Mouse (Mus musculus) heart, postnatal 14 days (tissue): ENCODE measurements around the gene Tax1bp3. TPM values are rescaled to one million over a fixed set of nuclear protein-coding genes. Genes with fewer than 3 reads are reported as not detected.

Experiments used
- DNase-seq, 2 experiments: peaks; one replicate each; pipeline ENCODE4 v3.0.0; 2021 to 2022
- intact Hi-C: fragments of 180-260 bp; cut with DNase I; formaldehyde crosslinking; loops from one replicate; pipeline ENCODE4 v1.15.1; 2025
- total RNA-seq, 2 experiments: library from RNA; stranded (reverse); gene quantifications; 2 replicates each; pipeline ENCODE4 v1.2.3; 2021

Tax1bp3 gene
- total RNA-seq, 2 experiments from 2014 or later = 55.3 to 62.3 TPM

- intact Hi-C loops = no loop called here
- DNase-seq = peak; percentile 54 to 74
Measured at GRCm38 (mm10) chr11:73169231-73169630, 7.7 kb upstream of the Tax1bp3 start.

DNA sequence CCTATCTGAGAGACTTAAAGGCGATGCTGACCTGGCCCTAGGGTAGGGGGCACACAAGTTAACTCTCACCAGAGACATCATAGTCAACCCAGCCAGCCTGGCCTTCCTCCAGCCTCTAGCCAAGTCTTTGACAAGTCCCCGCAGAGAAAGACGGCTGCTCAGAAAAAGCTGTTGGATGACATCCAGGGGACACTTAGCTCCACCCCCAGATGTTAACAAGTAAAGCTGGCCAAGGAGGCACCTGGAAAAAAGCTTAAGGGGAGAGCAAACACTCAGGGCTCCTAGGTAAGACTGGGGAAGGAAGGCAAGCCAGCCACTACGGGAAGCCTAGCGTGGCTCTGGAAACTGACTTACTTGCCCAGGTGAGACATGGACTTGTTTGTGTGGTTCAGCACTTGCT, 4.7 kb upstream of the Tax1bp3 start:
- intact Hi-C loops = no loop called here
- DNase-seq = peak; percentile 62 to 63

GRCm38 (mm10) chr11:73175612-73176011, 1.3 kb upstream of the Tax1bp3 start:
- intact Hi-C loops = loop anchor here (5.0 kb wide), 1 partner anchor 38 kb away; the partner anchor contains the start of gene Haspin
- DNase-seq = no peak

DNA sequence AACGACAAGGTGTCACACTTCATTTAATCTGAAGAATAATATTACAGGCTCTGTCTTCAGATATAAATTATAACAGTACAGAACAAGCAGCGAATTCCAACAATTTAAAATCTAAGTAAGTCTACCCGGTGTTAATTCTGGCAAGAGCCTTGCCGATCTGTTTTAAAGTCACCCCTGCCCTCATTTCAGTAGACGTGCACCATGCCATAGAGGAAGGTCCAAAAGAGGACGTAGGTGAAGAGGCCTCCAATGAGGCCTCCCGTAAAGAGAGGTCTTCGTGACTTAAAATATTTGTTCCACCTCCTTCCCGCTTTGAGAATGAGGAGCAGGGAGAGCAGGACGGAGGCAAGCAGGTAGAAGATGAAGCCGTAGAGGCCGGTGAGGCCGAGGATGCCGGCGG, 697 bp upstream of the Tax1bp3 start:
- DNase-seq = no peak
- intact Hi-C loops = loop anchor here (5.0 kb wide), 1 partner anchor 39 kb away; the partner anchor contains the start of gene Haspin

GRCm38 (mm10) chr11:73177509-73177875, 609 bp downstream of the Tax1bp3 start:
- DNase-seq = peak; percentile 88 to 90
- intact Hi-C loops = loop anchor here (5.0 kb wide), 1 partner anchor 40 kb away; the partner anchor contains the start of gene Haspin

- intact Hi-C loops = loop anchor here (5.0 kb wide), 1 partner anchor 41 kb away; the partner anchor contains the start of gene Haspin
- DNase-seq = no peak
Measured at GRCm38 (mm10) chr11:73177895-73178294, 1.0 kb downstream of the Tax1bp3 start.

DNA sequence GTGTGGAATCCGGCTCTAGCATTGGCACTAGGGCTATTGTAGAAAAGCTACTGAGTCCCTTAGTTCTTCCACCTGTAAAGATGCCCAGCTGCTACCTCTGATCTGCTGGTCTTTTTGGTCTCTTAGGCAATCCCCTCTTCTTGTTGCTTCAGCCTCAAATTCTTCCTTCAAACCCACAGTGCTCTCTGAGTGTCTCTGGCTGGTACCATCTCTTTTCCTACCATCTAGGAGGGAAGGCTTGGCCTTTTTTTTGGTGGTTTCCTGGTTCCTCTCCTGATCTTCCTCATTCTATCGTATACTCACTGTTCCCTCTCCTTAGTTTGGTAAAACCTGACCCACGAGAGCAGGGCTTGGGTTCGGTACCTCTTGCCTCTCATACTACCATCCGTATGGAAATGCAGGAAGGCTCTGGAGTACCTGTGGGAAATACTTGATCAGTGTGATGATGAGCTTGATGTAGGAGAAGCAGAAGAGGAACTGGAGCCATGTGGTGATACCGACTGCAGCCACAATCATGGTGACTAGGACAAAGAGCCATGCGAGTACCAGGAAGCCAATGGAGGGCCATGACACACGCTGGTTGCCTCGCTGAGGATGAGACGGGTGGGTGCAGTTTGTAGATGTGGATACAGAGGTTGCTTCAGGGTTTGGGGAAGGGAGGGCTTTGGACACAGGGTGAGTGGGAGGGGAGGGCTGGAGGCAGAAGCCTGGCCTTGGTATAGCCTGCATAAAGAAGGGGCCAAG, 9.2 kb downstream of the Tax1bp3 start:
- intact Hi-C loops = no loop called here
- DNase-seq = no peak

DNA sequence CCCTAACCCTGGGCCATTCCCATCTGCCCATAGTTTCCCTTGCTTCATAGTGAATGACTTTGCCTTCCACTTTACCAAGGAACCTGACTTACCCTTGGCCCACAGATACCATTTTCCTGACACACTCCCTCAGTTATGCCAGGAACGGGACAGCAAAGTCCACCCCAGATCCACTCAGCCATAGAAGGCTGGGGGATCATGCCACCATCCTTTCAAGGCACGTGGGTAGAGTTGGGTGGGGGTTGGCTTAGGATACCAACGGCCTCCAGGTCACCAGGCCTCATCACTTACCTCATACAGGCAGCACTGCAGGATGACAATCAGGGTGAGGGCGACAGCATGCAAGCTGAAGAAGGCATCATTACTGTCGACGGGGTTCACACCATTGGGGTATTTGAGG, 10.3 kb downstream of the Tax1bp3 start:
- intact Hi-C loops = no loop called here
- DNase-seq = no peak

GRCm38 (mm10) chr11:73193047-73193446, 16.2 kb downstream of the Tax1bp3 start:
- intact Hi-C loops = no loop called here
- no peak for DNase-seq

DNA sequence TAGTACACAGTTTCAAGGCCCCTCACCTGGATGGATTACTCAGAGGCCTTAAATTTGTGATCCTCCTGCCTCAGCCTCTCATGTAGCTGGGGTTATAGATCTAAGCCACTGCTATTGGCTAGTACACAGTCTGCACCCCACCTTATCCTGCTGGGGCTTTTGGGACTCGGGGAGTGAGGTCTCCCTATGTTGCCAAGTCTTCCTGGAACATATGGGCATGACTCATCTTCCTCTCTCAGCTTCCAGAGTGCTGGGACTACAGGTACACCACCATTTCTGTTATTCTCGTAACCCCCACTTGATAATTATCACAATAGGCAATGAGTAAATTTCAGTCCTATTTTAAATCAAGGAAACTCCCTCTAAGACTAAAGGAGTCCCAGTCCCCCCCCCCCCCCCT, 17.6 kb downstream of the Tax1bp3 start:
- no peak for DNase-seq
- intact Hi-C loops = no loop called here

DNA sequence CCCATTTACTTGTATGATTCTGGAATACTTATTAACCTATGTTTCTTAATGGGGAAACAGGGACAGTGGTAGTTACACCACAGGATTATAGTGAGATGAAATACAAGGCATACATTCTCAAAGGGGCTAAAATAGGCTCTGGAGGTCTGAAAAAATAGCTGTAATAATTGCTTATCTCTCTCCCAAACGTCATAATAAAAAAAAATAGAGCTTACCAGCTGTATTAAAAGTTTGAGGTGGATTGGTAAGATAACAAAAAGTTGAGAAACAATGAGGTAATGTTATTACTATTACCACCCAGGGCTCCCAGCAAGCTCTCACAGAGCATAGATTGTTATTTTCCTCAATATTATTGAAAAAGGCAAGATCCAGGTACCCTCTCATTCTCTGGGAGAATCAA, 21.3 kb downstream of the Tax1bp3 start:
- no peak for DNase-seq
- intact Hi-C loops = no loop called here

- DNase-seq = no peak
Measured at GRCm38 (mm10) chr11:73198603-73199229, 21.8 kb downstream of the Tax1bp3 start, which contains the start of gene Ctns. TSS of gene Ctns (minus strand) at chr11:73199042.

DNA sequence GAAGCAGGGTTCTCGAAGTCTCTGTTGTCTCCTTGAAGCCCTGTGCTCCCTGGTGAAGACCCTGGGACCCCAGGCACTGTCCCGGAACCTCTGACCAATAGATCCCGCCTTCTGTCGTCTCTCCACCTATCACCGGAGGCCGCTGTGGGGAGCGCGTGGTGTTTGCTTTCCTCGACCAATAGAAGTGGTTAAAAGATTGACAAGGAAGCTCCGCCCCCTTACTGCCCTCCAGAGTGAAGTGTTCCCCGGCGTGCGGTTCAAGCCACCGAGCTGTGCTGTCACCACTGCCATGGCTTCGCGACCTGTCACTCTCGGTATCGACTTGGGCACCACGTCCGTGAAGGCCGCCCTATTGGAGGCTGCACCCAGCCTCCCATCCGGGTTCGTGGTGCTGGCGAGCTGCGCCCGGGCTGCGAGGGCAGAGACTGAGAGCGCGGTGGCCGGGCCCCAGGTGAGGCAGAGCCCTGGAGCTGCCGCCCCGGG, 22.4 kb downstream of the Tax1bp3 start, which contains the start of gene Shpk:
TSS of gene Shpk (plus strand) at position 231 of the 483 bp plus-strand sequence.
- intact Hi-C loops = no loop called here
- DNase-seq = peak; percentile 92

More at GRCm38 (mm10) chr11:73198603-73199229, 21.8 kb downstream of the Tax1bp3 start, which contains the start of gene Ctns:
- intact Hi-C loops = no loop called here

GRCm38 (mm10) chr11:73199879-73200278, 23.0 kb downstream of the Tax1bp3 start:
- intact Hi-C loops = no loop called here
- DNase-seq = no peak

DNA sequence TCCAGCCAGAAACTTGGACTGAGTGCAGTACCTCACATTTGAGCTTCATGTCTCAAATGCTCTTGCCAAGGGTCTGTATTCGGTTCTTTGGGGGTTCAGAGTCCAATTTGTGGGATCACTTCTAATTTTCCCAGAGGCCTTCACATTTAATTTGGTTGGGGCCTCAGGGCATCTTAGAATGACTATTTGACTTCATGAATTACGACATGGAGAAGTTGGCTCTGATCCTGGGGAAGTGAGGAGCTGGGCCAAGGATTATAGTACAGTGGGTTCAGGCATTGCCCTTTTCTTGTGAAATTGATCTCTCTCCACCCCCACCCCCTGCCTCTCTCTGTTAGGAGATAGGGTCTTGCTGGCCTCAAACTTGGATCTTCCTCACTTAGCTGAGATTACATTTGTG, 24.1 kb downstream of the Tax1bp3 start:
- DNase-seq = peak in 1 of 2 experiments; percentile 24
- intact Hi-C loops = no loop called here

DNA sequence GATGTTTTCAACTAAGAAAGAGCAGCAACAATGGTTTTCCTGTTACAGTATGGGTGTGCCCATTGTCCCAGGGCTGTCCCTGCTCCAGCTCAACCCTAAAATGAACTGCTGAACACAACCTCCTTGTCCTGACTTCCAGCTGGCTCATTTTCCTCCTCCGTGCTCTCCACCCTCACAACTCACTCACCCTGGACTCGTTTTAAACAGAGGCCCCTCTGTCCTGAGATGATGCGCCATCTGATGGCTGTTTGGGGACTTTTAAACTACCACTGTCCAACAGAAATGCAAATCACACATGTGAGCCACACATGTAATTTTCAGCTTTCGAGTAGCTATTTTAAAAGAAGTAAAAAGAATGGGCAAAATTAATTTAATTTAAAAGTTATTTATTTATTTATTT, 24.7 kb downstream of the Tax1bp3 start:
- DNase-seq = peak in 1 of 2 experiments; percentile 32

DNA sequence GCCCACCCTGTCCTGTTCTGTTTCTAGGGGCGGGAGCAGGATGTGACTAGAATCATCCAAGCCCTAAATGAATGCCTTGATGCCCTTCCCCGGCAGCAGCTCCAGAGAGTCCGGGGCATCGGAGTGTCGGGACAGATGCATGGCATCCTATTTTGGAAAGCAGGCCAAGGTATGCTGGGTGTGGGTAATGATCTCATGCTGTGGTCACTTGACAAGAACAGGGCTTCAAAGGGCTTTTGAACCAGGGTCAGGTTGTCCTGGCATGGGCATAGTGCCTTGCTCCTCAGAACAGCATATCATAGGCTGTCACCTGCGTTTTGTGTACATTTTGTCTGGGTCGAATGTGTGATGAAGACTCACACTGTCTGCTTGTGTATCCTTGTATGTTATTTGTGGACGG, 27.0 kb downstream of the Tax1bp3 start:
- no peak for DNase-seq
- intact Hi-C loops = no loop called here

More for the DNA sequence above, 24.7 kb downstream of the Tax1bp3 start:
- intact Hi-C loops = no loop called here

DNA sequence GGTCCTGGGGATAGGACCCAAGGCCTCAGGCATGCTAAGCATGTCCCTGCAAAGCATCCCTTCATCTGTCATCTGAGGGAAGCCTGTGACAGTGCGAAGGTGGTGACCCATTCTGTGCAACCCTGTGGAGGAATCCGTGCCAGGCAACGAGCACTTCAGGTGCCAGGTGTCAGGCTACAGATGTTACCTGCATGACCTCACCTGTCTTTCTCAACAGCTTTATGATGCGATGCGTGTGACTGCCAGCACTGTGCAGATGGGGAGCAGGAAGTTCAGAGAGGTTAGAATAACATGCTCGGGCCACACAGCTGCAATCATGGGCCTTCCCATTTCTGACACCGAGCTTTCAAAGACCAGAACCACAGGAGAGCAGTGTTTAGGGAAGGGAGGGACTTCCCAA, 28.3 kb downstream of the Tax1bp3 start:
- DNase-seq = no peak
- intact Hi-C loops = no loop called here

GRCm38 (mm10) chr11:73207621-73208020, 30.7 kb downstream of the Tax1bp3 start:
- intact Hi-C loops = no loop called here
- no peak for DNase-seq

DNA sequence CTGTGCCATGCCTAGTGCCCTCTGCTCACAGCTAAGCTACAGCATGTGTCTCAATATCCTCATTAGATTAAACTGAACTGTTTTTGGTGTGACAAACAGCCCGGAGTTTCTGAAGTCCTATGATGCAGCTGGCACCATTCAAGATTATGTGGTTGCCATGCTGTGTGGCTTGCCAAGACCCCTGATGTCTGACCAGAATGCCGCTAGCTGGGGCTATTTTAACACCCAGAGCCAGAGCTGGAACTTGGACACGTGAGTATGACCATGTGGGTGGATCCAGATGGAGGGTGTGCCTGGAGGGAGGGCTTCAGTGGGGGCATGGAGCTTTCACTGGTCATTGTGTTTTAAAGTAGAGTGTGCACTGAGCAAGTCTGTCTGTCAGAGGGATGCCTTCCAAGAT, 37.1 kb downstream of the Tax1bp3 start:
- DNase-seq = no peak
- intact Hi-C loops = no loop called here

DNA sequence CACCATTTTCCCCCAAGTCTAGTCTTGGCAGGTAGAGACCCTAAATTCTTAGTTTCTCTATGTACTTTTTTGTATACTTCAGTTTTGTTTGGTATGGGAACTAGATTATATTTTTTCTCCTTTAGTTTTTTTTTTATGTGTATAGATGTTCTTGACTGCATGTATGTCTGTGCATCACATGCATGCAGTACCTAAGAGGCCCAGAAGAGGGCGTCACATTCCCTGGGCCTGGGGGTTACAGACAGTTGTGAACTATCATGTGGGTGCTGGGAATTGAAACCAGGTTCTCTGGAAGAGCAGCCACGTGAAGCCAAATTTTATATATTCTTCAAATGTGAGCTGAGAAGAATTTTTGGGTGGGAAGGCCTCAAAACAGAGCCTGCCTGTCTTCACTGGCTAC, 42.8 kb downstream of the Tax1bp3 start:
- DNase-seq = no peak
- intact Hi-C loops = no loop called here
